Mouse (Mus musculus) cerebellum, postnatal 25 days (tissue): ENCODE measurements at regions not wholly inside any gene's neighbourhood (a gene's known extent, or its start where the extent isn't known, plus 50 kb on each side); places are given as distances from the start of the nearest gene placed in this dataset.

ENCODE experiments used
- DNase-seq, 2 experiments: peaks; one replicate each; pipeline ENCODE4 v3.0.0; 2021; ENCODE audit warnings: mixed read lengths in 2 of 2

GRCm38 (mm10) chr2:46993126-46993525, 1820.8 kb upstream of the Acvr2a start:
- no peak for DNase-seq

DNA sequence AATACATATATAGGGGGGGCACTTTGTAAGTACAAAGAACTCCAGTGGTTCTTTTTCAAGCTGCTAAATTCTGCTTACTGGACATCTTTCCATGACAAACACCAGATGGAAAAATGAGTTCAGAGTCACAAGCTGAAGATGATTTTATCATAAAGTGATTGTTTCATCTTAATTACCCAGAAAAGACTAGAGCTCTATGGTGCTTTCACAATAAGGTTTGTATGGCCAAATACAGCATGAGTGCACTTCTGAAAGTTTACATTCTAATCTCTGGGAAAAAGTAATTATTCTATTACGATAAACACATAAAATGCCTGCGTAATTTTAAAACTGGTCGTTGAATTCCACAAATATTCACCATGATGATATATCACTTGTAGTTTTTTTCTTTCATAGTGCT, 1821.2 kb upstream of the Acvr2a start:
- DNase-seq, result no peak

- no peak for DNase-seq
Observed at GRCm38 (mm10) chr2:46986689-46987088, 1827.2 kb upstream of the Acvr2a start.

DNA sequence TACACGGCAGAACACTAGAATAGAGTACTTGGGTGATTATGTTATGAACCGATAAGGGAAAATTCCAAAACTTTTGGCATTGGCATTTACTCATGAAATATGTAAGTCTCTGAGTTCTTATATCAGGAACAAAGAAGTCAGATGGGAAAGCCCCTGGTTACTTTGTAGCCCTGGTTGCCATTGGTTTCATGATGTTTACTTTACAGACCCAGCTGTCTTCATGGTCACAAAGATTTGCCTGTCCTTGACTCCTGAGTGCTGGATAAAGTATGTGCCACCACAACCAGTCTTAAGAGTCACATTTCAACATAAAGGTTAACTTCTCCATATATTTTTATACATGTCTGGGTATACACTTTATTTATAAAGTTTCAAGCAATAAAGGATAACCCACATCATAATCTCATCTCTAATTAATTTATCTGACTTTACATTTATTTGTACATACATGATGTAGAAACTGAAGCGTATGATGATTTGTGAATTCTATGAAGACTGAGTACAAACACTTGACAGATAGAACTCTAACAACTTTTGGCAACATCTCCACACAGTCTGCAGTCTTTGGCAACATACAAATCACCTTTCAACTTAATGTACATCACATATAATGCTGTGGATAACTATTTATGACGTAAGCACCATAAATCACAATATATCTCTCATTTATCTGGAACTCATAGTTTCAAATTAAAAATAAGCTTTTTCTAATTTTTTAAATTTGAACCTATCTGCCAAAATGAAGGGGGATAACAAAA, 1827.8 kb upstream of the Acvr2a start:
- DNase-seq, result no peak

GRCm38 (mm10) chr2:46940628-46941530, 1823.7 kb upstream of the Zeb2 start:
- DNase-seq, result no peak

GRCm38 (mm10) chr2:46932831-46933230, 1815.6 kb upstream of the Zeb2 start:
- DNase-seq, result no peak

DNA sequence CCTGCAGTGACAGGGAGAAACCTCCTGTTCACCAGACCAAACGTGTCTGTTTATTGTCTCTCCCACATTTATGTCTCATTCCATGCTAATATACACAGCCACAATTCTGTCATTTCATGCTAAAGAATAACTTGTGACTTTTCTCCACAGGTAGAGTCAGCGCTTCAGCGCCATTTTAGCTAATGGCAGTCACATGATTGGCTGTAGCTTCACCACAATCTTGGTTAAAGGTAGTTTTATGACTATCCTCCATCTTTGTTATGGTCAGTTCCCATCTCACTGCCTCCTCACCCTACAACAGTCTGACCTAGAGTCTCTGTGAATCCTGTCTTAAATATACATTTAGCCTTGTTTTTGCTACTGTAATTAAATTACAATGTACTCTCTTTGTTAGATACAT, 1807.0 kb upstream of the Zeb2 start:
- no peak for DNase-seq

GRCm38 (mm10) chr2:46913496-46913895, 1796.3 kb upstream of the Zeb2 start:
- peak in 1 of 2 experiments; percentile 2 for DNase-seq

- DNase-seq, result no peak
Observed at GRCm38 (mm10) chr2:46883216-46883615, 1766.0 kb upstream of the Zeb2 start.

- no peak for DNase-seq
Observed at GRCm38 (mm10) chr2:46870772-46871171, 1753.6 kb upstream of the Zeb2 start.
